Mouse (Mus musculus) limb, embryonic 11.5 days (tissue): ENCODE measurements at regions not wholly inside any gene's neighbourhood (a gene's known extent, or its start where the extent isn't known, plus 50 kb on each side); places are given as distances from the start of the nearest gene placed in this dataset.

Experiments
- ATAC-seq: fragments of 200-750 bp; cut with Nextera tagmentation; 2 replicates; pipeline ENCODE4 v1.8.0; 2017; ENCODE audit warnings: low read depth; ENCODE audit not compliant: insufficient number of reproducible peaks, low FRiP score, low TSS enrichment
- DNase-seq: peaks from one replicate; pipeline ENCODE4 v3.0.0-alpha.2; 2015; ENCODE audit warnings: low spot score
- H3K27ac ChIP-seq: fragments of 300-500 bp; sonication (generic); replicated peaks from 2 replicates; pipeline ENCODE4 v1.5.1; 2014; ENCODE audit warnings: low read depth, mild to moderate bottlenecking, low read length
- H3K27me3 ChIP-seq: fragments of 300-500 bp; sonication (generic); 2 replicates; pipeline ENCODE4 v1.6.1; 2014; ENCODE audit warnings: mild to moderate bottlenecking, low read length, mixed read lengths; ENCODE audit not compliant: control insufficient read depth, insufficient read depth
- H3K36me3 ChIP-seq: fragments of 300-500 bp; sonication (generic); 2 replicates; pipeline ENCODE4 v1.6.1; 2014; ENCODE audit warnings: mild to moderate bottlenecking, low read length, moderate library complexity, mixed read lengths; ENCODE audit not compliant: control insufficient read depth, insufficient read depth
- H3K4me1 ChIP-seq: fragments of 300-500 bp; sonication (generic); 2 replicates; pipeline ENCODE4 v1.6.1; 2014; ENCODE audit warnings: low read length, mixed read lengths; ENCODE audit not compliant: control insufficient read depth, insufficient read depth
- H3K4me2 ChIP-seq: fragments of 300-500 bp; sonication (generic); 2 replicates; pipeline ENCODE4 v1.6.1; 2014; ENCODE audit warnings: low read depth, mild to moderate bottlenecking, moderate library complexity; ENCODE audit not compliant: severe bottlenecking
- H3K4me3 ChIP-seq: fragments of 300-500 bp; sonication (generic); 2 replicates; pipeline ENCODE4 v1.5.1; 2014; ENCODE audit warnings: low read depth, low read length
- H3K9ac ChIP-seq: fragments of 300-500 bp; sonication (generic); 2 replicates; pipeline ENCODE4 v1.6.1; 2014; ENCODE audit warnings: mild to moderate bottlenecking, low read length
- H3K9me3 ChIP-seq: fragments of 300-500 bp; sonication (generic); 2 replicates; pipeline ENCODE4 v1.6.1; 2016; ENCODE audit warnings: low read length; ENCODE audit not compliant: control insufficient read depth
- WGBS: fragments of 180-500 bp; shearing (Covaris S2); extraction: QIAGEN DNeasy Blood & Tissue Kit; methylation state at CpG from one replicate; pipeline ENCODE4 v1.1.7; 2014; 5-methylcytosine and 5-hydroxymethylcytosine counted together

- no peak for ATAC-seq
Measured at GRCm38 (mm10) chr3:52836780-52837179, 180.3 kb downstream of the Cog6 start.

GRCm38 (mm10) chr3:52832421-52832820 is 184.6 kb downstream of the Cog6 start:
- no peak for DNase-seq
- 62% methylated on average over 5 of the region's 5 CpGs for WGBS

More at GRCm38 (mm10) chr3:52836780-52837179, 180.3 kb downstream of the Cog6 start:
- Histone ChIP-seq H3K9ac (no peak overlapping the region), H3K27me3 (no peaks in the 10 kb centered on the region), H3K4me2 (no peak overlapping the region), H3K9me3 (no peaks in the 10 kb centered on the region), H3K27ac (no peak overlapping the region), H3K4me1 (peaks cover 2% of the 10 kb centered on the region; the same call in 1 of the 2 replicates), H3K4me3 (no peak overlapping the region), H3K36me3 (no peaks in the 10 kb centered on the region)
- WGBS: 59% methylated on average over 8 of the region's 8 CpGs
- no peak for DNase-seq

GRCm38 (mm10) chr3:52831986-52832385 is 185.1 kb downstream of the Cog6 start:
- no peak overlapping the region for H3K4me2 ChIP-seq
- ATAC-seq (no peak), DNase-seq (no peak)
- no peak overlapping the region for H3K27ac ChIP-seq
- no peak overlapping the region for H3K4me3 ChIP-seq
- no peaks in the 10 kb centered on the region for H3K27me3 ChIP-seq
- 91% methylated on average over 1 of the region's 1 CpGs for WGBS
- H3K4me1 ChIP-seq: no peaks in the 10 kb centered on the region
- H3K9me3 ChIP-seq: no peaks in the 10 kb centered on the region
- H3K36me3 ChIP-seq: no peaks in the 10 kb centered on the region
- no peak overlapping the region for H3K9ac ChIP-seq

More at GRCm38 (mm10) chr3:52832421-52832820, 184.6 kb downstream of the Cog6 start:
- ATAC-seq: no peak
- H3K4me1 ChIP-seq: no peaks in the 10 kb centered on the region
- H3K27me3 ChIP-seq: no peaks in the 10 kb centered on the region
- no peak overlapping the region for H3K27ac ChIP-seq
- no peaks in the 10 kb centered on the region for H3K36me3 ChIP-seq
- H3K4me3 ChIP-seq: no peak overlapping the region
- no peaks in the 10 kb centered on the region for H3K9me3 ChIP-seq
- no peak overlapping the region for H3K9ac ChIP-seq
- H3K4me2 ChIP-seq: no peak overlapping the region

GRCm38 (mm10) chr3:52830101-52830500 is 186.9 kb downstream of the Cog6 start:
- no peak overlapping the region for H3K4me3 ChIP-seq
- no peak for ATAC-seq
- H3K27ac ChIP-seq: no peak overlapping the region
- DNase-seq: no peak
- H3K36me3 ChIP-seq: no peaks in the 10 kb centered on the region
- 91% methylated on average over 3 of the region's 3 CpGs for WGBS
- no peaks in the 10 kb centered on the region for H3K9me3 ChIP-seq
- no peaks in the 10 kb centered on the region for H3K27me3 ChIP-seq
- H3K4me1 ChIP-seq: no peaks in the 10 kb centered on the region
- H3K9ac ChIP-seq: no peak overlapping the region
- H3K4me2 ChIP-seq: no peak overlapping the region

- 91% methylated on average over 6 of the region's 6 CpGs for WGBS
- Histone ChIP-seq H3K27me3 (no peaks in the 10 kb centered on the region), H3K4me1 (no peaks in the 10 kb centered on the region), H3K4me3 (no peak overlapping the region), H3K36me3 (no peaks in the 10 kb centered on the region), H3K4me2 (no peak overlapping the region), H3K27ac (no peak overlapping the region), H3K9ac (no peak overlapping the region), H3K9me3 (no peaks in the 10 kb centered on the region)
- DNase-seq: no peak
- no peak for ATAC-seq
Measured at GRCm38 (mm10) chr3:52829069-52829468, 188.0 kb downstream of the Cog6 start.

GRCm38 (mm10) chr3:52828473-52828872 is 188.6 kb downstream of the Cog6 start:
- WGBS: 19% methylated on average over 4 of the region's 4 CpGs

GRCm38 (mm10) chr3:52822848-52823247 is 194.2 kb downstream of the Cog6 start:
- Histone ChIP-seq H3K4me1 (no peaks in the 10 kb centered on the region), H3K27ac (no peak overlapping the region), H3K4me3 (no peak overlapping the region), H3K4me2 (no peak overlapping the region), H3K9ac (no peak overlapping the region), H3K36me3 (no peaks in the 10 kb centered on the region), H3K27me3 (no peaks in the 10 kb centered on the region), H3K9me3 (no peaks in the 10 kb centered on the region)
- no peak for ATAC-seq
- 89% methylated on average over 5 of the region's 5 CpGs for WGBS
- DNase-seq: no peak

More at GRCm38 (mm10) chr3:52828473-52828872, 188.6 kb downstream of the Cog6 start:
- H3K4me3 ChIP-seq: no peak overlapping the region
- ATAC-seq (no peak), DNase-seq (no peak)
- H3K36me3 ChIP-seq: no peaks in the 10 kb centered on the region
- H3K4me2 ChIP-seq: no peak overlapping the region
- H3K9me3 ChIP-seq: no peaks in the 10 kb centered on the region
- no peak overlapping the region for H3K27ac ChIP-seq
- H3K9ac ChIP-seq: no peak overlapping the region
- no peaks in the 10 kb centered on the region for H3K4me1 ChIP-seq
- H3K27me3 ChIP-seq: no peaks in the 10 kb centered on the region

GRCm38 (mm10) chr3:52821450-52821849 is 195.6 kb downstream of the Cog6 start:
- no peaks in the 10 kb centered on the region for H3K4me1 ChIP-seq
- H3K27ac ChIP-seq: no peak overlapping the region
- WGBS: 46% methylated on average over 5 of the region's 5 CpGs
- ATAC-seq: no peak
- no peak overlapping the region for H3K4me3 ChIP-seq
- no peaks in the 10 kb centered on the region for H3K36me3 ChIP-seq
- DNase-seq: no peak
- H3K27me3 ChIP-seq: no peaks in the 10 kb centered on the region
- no peak overlapping the region for H3K9ac ChIP-seq
- no peak overlapping the region for H3K4me2 ChIP-seq
- no peaks in the 10 kb centered on the region for H3K9me3 ChIP-seq

- no peak overlapping the region for H3K4me2 ChIP-seq
- H3K9ac ChIP-seq: no peak overlapping the region
- H3K9me3 ChIP-seq: no peaks in the 10 kb centered on the region
- no peaks in the 10 kb centered on the region for H3K4me1 ChIP-seq
- no peak overlapping the region for H3K27ac ChIP-seq
- DNase-seq: no peak
- WGBS: 86% methylated on average over 4 of the region's 4 CpGs
- H3K4me3 ChIP-seq: no peak overlapping the region
- ATAC-seq: no peak
- H3K36me3 ChIP-seq: no peaks in the 10 kb centered on the region
- H3K27me3 ChIP-seq: no peaks in the 10 kb centered on the region
Measured at GRCm38 (mm10) chr3:52818401-52818800, 198.6 kb downstream of the Cog6 start.
